Mouse (Mus musculus): ENCODE data around the gene Gm6588. TPM values are rescaled to one million over a fixed set of nuclear protein-coding genes. Genes with fewer than 3 reads are reported as not detected.

Gm6588 gene
- polyA plus RNA-seq, 1 experiment from 2014 or later: not detected

DNA sequence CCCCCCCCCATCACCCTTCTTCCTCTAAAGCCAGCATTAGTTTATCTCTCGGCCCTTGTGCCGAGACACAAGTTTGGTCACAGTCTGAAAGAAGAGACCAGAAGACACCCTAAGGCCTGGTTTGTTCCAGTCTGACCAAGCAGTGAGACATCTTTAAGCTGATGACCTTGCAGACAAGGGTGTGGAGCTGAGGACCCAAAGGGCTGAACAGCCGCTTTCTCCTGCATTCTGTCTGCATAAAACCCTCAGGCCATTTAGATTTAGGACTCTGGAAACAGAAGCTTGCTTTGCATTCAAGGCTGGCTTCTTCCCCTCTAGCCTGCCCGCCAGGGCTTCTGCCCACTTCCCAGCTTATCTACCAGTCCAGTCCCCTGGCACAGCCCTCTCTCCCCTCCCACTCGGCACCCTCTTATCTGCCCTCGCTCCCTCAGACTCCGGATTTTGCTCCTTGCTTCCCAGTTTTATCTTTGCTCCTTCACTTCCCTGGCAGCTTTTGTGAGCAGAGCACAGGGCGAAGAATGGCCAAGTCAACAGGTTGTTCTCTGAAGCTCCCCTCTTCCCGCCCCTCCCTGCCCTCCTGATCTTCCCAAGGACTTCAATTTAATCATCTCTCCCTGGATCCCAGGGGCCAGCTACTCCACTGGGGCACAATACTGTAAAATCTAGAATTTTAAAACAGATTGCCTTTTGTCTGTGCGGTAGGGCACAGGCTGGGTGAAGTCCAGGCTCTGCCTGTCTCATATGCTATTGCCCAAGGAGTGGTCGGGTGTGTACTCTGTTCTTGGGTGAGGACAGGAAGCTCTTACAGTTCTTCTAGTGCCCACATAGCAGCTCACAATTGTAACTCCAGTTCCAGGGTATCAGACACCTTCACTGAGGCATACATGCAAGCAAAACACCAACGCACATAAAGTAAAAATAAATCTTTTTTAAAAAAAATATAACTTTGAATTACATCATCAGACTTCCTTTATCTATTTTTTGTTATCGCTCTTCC lies 50.0 kb downstream of the Gm6588 start:
- DNase-seq (ENCODE audit: low spot score) (no peak), ATAC-seq (replicated peaks; ENCODE audit: low FRiP score, low TSS enrichment, low read depth) (no peak)
- Histone ChIP-seq H3K4me1 (replicated peaks; ENCODE audit: control insufficient read depth, insufficient read depth, low read length) (no peaks in the 10 kb centered on the region), H3K9me3 (ENCODE audit: control insufficient read depth, low read length) (no peaks in the 10 kb centered on the region), H3K4me2 (ENCODE audit: low read length) (no peak overlapping the region), H3K27ac (ENCODE audit: low read depth) (no peak overlapping the region), H3K27me3 (replicated peaks; ENCODE audit: control insufficient read depth, insufficient read depth, low read length) (no peaks in the 10 kb centered on the region), H3K36me3 (ENCODE audit: control insufficient read depth, insufficient read depth, low read length) (no peaks in the 10 kb centered on the region), H3K9ac (ENCODE audit: low read length) (no peak overlapping the region), H3K4me3 (ENCODE audit: low read depth, low read length) (no peak overlapping the region)
- 70% methylated on average over 13 of the region's 13 CpGs for WGBS

DNA sequence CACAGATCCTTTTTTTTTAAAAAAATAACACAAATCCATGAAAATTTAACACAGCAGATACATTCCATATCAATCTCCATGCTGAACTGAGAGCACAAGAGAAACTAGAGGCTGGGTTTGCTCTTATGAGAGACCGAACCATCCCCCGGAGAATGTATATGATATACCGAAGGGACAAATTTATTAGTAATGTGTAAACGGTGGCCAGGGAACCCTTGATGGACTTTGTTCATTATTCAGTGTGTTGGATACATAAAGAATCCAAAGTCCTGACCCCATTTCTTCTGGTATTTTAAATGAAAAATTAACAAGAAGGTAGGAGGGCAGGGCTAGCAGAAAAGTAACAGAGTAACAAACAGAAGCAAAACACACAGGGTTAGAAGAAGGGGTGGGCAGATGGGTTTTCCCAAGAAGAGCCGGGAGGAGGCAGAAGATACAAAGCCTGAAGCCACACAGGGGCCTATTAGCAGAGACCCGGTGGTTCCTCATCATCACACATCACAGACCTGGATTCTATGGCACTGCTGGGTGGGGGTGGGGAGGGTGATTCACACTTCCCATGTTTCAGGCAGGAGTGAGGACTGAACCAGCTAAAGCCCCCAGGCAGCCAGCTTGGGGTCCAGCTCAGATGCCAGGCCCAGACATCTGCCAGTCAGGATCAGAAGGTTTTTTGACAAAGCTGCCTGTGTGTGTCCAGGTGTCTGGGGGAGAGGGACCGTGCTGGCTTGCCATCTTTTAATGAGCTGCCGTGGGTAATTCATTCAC lies 50.9 kb downstream of the Gm6588 start:
- no peaks in the 10 kb centered on the region for H3K27me3 ChIP-seq (replicated peaks; ENCODE audit: control insufficient read depth, insufficient read depth, low read length)
- no peak overlapping the region for H3K4me3 ChIP-seq (ENCODE audit: low read depth, low read length)
- H3K9ac ChIP-seq (ENCODE audit: low read length): no peak overlapping the region
- H3K27ac ChIP-seq (ENCODE audit: low read depth): no peak overlapping the region
- ATAC-seq (replicated peaks; ENCODE audit: low FRiP score, low TSS enrichment, low read depth): no peak
- 48% methylated on average over 8 of the region's 8 CpGs for WGBS
- no peaks in the 10 kb centered on the region for H3K9me3 ChIP-seq (ENCODE audit: control insufficient read depth, low read length)
- no peak for DNase-seq (ENCODE audit: low spot score)
- no peaks in the 10 kb centered on the region for H3K36me3 ChIP-seq (ENCODE audit: control insufficient read depth, insufficient read depth, low read length)
- no peak overlapping the region for H3K4me2 ChIP-seq (ENCODE audit: low read length)
- no peaks in the 10 kb centered on the region for H3K4me1 ChIP-seq (replicated peaks; ENCODE audit: control insufficient read depth, insufficient read depth, low read length)

Other genes starting within 250 kb of the Gm6588 start
- gene Cryba4, start 196.9 kb upstream of the Gm6588 start, polyA plus RNA-seq (2014; fragmentation: Nextera tagmentation; extraction: Ambion mirVana): 2.4 and 3.0 TPM in 2 replicates
- gene Crybb1, start 193.6 kb upstream of the Gm6588 start, polyA plus RNA-seq (2014; fragmentation: Nextera tagmentation; extraction: Ambion mirVana): 1.8 and 3.3 TPM in 2 replicates
- 40.8 and 41.1 TPM in 2 replicates for gene Tpst2, start 172.7 kb upstream of the Gm6588 start, polyA plus RNA-seq (2014; fragmentation: Nextera tagmentation; extraction: Ambion mirVana)
- gene Tfip11, start 123.1 kb upstream of the Gm6588 start, polyA plus RNA-seq (2014; fragmentation: Nextera tagmentation; extraction: Ambion mirVana): 24.5 and 24.6 TPM in 2 replicates
- gene Srrd, start 106.4 kb upstream of the Gm6588 start, polyA plus RNA-seq (2014; fragmentation: Nextera tagmentation; extraction: Ambion mirVana): 38.2 and 49.7 TPM in 2 replicates
- 41.9 and 42.9 TPM in 2 replicates for gene Hps4, start 106.3 kb upstream of the Gm6588 start, polyA plus RNA-seq (2014; fragmentation: Nextera tagmentation; extraction: Ambion mirVana)
- 0.11 and 0.54 TPM in 2 replicates for gene Gm6583, start 93.4 kb upstream of the Gm6588 start, polyA plus RNA-seq (2014; fragmentation: Nextera tagmentation; extraction: Ambion mirVana)
- gene Asphd2, start 54.6 kb upstream of the Gm6588 start, polyA plus RNA-seq (2014; fragmentation: Nextera tagmentation; extraction: Ambion mirVana): 5.8 and 9.3 TPM in 2 replicates
- 2.4 and 2.7 TPM in 2 replicates for gene Sez6l, start 127.8 kb downstream of the Gm6588 start, polyA plus RNA-seq (2014; fragmentation: Nextera tagmentation; extraction: Ambion mirVana)

All from intestine, embryonic 14.5 days (tissue).